Mouse (Mus musculus) adrenal gland, adult 8-10 months (tissue): ENCODE measurements around the gene Wars2. TPM values are rescaled to one million over a fixed set of nuclear protein-coding genes. Genes with fewer than 3 reads are reported as not detected.
A peak's percentile ranks its signal among the peaks of the same experiment; 100 is the strongest.

ENCODE experiments used
- DNase-seq: peaks from one replicate; pipeline ENCODE4 v3.0.0; 2022
- total RNA-seq, 4 experiments: library from RNA; stranded (reverse); gene quantifications; 2 replicates each; pipeline ENCODE4 v1.2.4; 2022

Wars2 gene
- total RNA-seq, result 10 to 100 TPM; 12.8 to 16.4 (median 14.2) TPM

DNA sequence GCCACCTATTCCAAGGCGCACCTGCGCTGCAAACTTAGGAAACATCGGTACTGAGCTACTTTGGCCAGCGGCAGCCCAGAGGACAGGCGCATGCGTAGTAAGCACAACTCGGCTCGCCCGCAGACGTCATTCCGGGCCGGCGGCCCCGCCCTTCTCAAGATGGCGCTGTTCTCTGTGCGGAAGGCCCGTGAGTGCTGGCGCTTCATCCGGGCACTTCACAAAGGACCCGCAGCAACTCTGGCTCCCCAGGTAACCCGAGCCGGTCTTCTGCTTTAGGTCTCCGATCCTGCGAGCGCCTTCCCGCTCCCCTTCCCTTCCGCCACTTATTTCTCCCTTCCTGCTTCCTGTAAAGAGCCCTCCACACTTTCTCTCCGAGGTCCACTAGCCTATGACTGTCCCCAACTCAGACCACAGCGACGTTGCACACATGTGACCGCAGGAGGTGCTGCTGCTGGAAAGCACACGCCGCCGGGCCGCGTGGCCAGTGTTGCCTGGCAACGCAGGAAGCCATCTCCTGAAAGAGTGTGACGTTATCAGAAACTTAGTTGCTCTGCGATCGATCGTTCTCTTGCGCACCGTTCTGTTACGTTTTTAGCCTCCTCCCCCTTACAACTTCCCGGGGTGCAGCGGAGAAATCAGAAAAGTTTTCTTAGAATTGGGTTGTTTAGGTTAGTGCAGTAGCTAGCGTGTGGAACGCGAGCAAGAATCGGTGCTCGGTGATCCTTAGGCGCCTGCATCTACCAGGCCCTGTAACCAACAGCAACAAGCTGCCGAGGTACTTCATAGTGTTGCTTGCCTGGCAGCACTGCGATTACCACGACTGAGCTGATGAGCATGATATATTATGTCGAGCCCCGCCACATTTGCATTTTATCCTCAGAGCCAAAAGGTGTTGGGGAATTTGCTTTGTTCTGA lies at the start of gene Wars2:
TSS of gene Wars2 (plus strand) at position 129 of the 915 bp plus-strand sequence.
- peak; percentile 92 for DNase-seq

GRCm38 (mm10) chr3:99096816-99097215 lies 44.1 kb upstream of the Wars2 start:
- DNase-seq, result no peak

- DNase-seq, result no peak
Observed at GRCm38 (mm10) chr3:99110353-99111213, 30.3 kb upstream of the Wars2 start.

- DNase-seq, result no peak
Observed at GRCm38 (mm10) chr3:99111214-99111608, 29.7 kb upstream of the Wars2 start.

DNA sequence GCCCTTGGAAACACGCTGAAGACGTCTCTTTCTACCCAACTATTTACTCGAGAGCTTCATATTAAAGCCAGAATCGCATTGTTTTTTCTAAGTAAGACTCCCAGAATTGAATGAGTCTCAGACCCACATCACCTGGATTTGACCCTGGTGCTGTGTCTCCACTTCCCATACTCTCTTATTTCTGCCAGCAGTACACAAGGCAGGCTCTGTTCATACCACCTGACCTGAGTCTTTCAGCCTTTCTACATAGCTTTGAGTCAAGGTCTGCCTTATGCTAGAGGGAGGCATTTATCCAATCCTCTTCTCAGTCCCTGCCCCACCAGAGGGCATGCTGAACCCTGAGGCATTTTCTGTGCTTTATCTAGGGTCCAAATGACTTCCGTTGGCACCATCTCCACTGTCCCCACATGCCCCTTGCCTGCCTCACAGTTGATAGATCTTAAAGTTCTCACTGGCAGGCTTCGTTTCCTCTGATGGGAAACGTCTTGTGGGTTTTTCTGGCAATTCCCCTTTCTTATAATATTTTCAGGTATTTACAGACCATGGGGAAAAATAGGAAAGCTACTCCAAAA lies 27.5 kb upstream of the Wars2 start:
- DNase-seq, result no peak

DNA sequence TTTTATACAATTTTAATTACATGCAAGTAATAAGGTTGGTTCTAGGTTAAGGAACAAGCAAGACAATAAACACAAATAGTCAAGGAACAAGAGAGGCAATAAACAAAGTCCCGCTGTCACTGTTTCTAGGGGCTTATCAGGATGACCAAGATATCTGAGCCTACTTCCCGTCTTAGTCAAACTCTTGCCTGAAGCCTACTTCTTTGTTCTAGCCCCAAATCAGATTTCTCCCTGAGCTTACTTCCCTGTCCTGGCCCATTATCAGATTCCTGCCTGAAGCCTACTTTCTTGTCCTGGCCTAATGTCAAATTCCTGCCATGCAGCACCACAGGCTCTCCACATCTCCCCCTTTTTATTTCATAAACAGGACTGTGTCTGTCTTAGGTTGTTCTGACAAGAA lies 19.9 kb upstream of the Wars2 start:
- DNase-seq, result no peak

DNA sequence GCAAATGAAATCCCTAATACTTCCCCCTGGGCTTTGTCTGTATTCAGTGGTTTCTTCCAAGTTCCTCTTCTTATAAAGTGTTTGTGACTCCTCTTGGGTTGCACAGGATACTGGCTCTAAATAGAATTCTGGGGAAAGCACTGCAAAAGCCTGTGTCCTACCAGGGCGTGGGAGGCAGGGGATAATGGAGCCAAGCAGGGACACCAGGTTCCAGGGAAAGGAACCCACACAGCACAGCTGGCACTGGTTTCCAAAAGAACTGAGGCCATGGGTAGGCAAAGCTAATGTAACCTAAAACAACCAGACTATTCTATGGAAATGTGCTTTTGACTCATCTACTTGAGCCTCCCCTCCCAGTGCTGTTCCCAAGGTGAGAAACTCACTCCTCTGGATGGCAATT lies 10.3 kb upstream of the Wars2 start:
- no peak for DNase-seq

DNA sequence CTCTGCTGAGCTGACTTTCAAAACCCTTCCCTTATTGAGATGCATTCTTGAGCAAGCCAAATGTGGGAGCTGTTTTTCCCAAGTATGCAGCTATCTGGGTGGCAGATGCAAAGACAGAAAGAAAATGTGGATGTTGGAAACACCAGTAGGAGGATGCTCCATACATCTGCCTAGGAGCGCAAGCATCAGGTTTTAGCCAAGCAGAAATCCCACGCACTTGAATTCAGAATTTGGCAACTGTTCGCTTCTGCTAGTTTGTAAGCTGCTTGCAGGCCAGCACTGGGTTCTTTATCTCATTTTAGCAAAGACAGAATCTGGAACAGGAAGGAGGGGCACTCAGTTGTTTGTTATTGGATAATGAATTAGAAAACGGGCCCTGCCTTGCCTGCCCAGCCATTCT lies 8.9 kb upstream of the Wars2 start:
- no peak for DNase-seq

DNA sequence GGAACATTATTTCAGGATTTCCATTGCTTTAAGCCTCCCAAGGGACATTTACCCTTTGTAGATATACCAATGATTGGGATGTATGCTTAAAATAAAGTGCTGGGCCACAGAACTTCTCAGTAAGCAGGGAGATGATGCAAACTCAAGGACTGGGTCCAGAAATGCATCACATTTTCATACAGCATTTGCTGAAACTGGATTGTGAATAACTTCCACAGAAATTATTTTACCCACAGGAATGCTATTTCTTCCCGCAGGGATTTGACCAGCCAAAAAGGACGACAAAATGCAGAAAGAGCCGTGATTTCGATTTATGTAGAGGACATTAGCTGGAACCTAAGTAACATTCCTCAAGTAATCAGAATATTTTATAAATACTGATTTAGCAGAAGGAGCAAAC lies 7.0 kb upstream of the Wars2 start:
- DNase-seq, result no peak

DNA sequence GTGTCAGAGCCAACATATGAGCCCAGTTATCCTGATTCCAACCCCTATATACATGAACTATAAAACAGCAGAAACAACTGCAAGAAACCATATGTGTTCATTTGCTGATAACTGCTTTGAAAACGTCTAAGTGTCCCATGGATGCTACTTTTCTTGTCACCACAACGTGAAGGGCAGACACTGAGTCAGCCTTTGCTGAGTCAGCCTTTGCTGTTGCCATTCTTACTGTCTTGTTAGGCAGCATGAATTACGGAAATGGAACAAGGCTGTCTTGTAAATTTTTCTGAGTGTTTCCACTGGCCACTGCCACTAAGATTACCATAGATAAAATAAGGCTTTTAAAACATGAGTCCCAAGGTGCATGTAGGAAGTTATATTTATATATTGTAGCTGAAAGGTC lies 7.0 kb downstream of the Wars2 start:
- DNase-seq, result no peak

DNA sequence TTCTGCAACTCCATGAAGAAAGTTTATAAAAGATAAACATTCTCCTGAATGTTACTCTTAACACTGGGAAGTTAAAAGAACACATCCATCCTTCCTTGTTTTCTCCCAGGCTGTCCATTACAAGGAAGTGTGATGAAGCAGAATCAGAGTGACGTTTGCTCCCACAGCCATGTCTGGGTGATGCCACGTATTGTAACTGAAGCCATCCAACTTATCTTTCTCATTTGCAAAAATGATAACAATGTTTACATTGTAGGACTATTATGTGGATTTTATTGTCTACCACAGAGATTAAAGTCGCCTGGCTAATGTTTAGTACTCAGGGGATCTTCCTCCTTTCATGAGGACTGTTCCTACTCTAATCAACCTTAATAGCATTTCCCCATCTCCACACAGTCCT lies 8.2 kb downstream of the Wars2 start:
- DNase-seq, result no peak

- no peak for DNase-seq
Observed at GRCm38 (mm10) chr3:99156286-99156685, 15.4 kb downstream of the Wars2 start.

DNA sequence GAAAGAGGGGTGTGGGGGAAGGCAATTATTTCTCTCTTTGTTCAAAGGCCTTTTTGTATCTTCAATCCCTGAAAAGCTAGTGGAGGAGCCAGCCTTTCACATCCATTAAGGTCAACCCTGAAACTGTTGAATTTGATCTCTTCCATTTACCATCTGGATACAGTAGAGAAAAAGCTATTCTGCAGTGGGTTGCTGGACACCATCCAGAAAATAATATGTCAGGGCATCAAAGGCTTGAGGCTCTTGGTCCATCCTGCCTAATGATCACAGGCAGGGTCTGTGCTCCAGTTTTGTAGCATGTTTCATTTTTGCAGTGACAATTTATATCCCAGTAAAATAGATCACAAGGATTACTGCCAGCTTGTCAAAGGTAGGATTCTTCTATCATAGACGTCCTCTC lies 16.1 kb downstream of the Wars2 start:
- no peak for DNase-seq

- no peak for DNase-seq
Observed at GRCm38 (mm10) chr3:99157451-99158015, 16.7 kb downstream of the Wars2 start.

- no peak for DNase-seq
Observed at GRCm38 (mm10) chr3:99160016-99160415, 19.1 kb downstream of the Wars2 start.

DNA sequence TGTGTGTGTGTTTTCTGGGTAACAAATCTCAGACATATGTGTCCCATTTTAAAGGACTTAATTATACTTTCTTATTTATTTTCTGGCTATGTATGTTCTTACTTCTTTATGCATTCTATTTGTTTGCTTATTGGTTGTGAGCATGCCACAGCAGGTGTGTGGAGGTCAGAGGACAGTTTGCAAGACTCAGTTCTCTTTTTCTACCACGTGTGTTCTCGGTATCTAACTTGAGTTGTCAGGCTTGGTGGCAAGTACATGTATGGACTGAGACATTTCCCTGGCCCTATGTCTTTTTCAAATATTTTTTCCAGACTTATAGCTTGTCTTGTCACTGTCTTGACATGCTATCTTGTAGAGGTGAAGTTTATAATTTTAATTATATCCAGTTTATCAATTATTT lies 21.3 kb downstream of the Wars2 start:
- DNase-seq, result no peak

GRCm38 (mm10) chr3:99167734-99168133 lies 26.9 kb downstream of the Wars2 start:
- no peak for DNase-seq

GRCm38 (mm10) chr3:99173178-99173577 lies 32.3 kb downstream of the Wars2 start:
- no peak for DNase-seq

GRCm38 (mm10) chr3:99174658-99175304 lies 33.9 kb downstream of the Wars2 start:
- no peak for DNase-seq

DNA sequence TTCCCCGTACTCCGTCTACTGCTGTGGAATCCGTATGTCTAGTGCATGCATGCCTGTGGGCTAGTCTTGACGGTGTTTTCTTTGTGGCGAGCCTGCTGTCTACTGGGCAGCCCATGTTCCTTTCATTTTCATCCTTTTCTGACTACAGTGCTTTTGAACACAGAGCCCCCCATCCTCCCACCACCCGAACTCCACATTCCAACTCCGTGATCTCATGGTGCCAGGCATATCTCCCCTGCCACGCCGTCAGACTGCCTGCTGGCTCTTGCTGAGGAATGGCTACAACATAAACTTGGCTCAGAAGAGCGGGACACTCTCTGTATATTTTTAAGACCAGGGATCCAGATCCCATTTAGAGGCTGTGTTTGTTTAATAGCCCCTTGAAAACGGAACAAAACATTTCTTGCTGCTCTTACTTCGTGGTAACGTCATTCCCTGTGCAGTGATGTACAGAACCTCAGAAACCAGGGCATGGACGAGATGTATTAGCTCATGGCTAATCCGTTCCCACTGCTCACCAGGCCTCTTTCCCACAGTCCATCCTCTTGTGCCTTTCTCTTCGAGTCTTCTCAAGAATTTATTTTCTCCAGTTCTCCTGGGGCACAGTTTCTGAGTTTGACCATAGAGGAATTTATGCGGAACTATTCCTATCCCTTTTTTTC lies 42.6 kb downstream of the Wars2 start:
- no peak for DNase-seq

GRCm38 (mm10) chr3:99184373-99184772 lies 43.5 kb downstream of the Wars2 start:
- no peak for DNase-seq

DNA sequence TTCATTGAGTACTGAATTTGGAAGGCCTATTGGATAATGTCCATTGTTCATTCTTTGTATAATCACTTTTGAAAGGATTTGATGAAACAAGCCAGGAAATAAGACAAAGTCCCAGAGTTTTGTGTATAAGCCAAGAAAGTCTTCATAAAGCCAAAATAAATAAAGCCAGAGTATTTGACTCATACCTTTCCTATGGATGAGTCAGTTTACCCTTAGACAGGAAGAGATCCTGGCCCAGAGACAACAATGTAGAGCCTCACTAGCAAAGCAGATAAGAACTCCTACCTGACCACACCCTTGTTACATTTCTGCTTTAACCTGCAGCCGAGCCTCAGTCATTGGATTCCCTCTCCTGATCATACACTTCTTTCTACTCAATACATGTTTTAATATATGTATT lies 47.2 kb downstream of the Wars2 start:
- no peak for DNase-seq
